Mouse (Mus musculus) CH12.LX (cell line): Measurements from ENCODE around the gene Gabpb2.
A peak's percentile ranks its signal among the peaks of the same experiment; 100 is the strongest.

ENCODE experiments used
- BHLHE40 ChIP-seq: IDR thresholded peaks from 2 replicates; pipeline ENCODE4 v1.6.1; 2011; ENCODE audit warnings: mild to moderate bottlenecking, low read depth, low read length, improper control_type of control experiment
- CTCF ChIP-seq, 2 experiments: IDR thresholded peaks in 1 of 2; conservative IDR thresholded peaks in 1 of 2; 2 replicates each; pipeline ENCODE4 v1.5.1; 2011 to 2012; ENCODE audit warnings: low read depth in 2 of 2, low read length in 2 of 2, improper control_type of control experiment in 1 of 2, inconsistent platforms in 1 of 2, mild to moderate bottlenecking in 1 of 2, moderate library complexity in 1 of 2
- EP300 ChIP-seq: IDR thresholded peaks from 2 replicates; pipeline ENCODE4 v1.6.1; 2011; ENCODE audit warnings: low read length, improper control_type of control experiment
- KAT2A ChIP-seq: IDR thresholded peaks from 2 replicates; pipeline ENCODE4 v1.6.1; 2012; ENCODE audit warnings: low read length, improper control_type of control experiment, inconsistent platforms; ENCODE audit not compliant: insufficient replicate concordance
- MXI1 ChIP-seq: IDR thresholded peaks from 2 replicates; pipeline ENCODE4 v1.6.1; 2011; ENCODE audit warnings: mild to moderate bottlenecking, low read depth, low read length, improper control_type of control experiment
- POLR2A ChIP-seq: IDR thresholded peaks from 2 replicates; pipeline ENCODE4 v1.6.1; 2011; ENCODE audit warnings: low read depth, mild to moderate bottlenecking, improper control_type of control experiment, low read length
- RAD21 ChIP-seq: IDR thresholded peaks from 2 replicates; pipeline ENCODE4 v1.6.1; 2011; ENCODE audit warnings: low read depth, mild to moderate bottlenecking, low read length, improper control_type of control experiment, moderate library complexity
- TCF12 ChIP-seq: IDR thresholded peaks from 2 replicates; pipeline ENCODE4 v1.6.1; 2014; ENCODE audit warnings: low read depth, mild to moderate bottlenecking, inconsistent platforms, low read length, improper control_type of control experiment

- TF ChIP-seq BHLHE40 (no peak), CTCF (conservative IDR thresholded peaks at IDR 0.05 in 1 of 2, IDR thresholded peaks at IDR 0.05 in 1 of 2; ENCODE audit: low read depth in 2 of 2, low read length in 2 of 2) (peak; percentile 15 to 69; a peak in 2 of 4 replicates), RAD21 (peak; percentile 48), POLR2A (no peak), TCF12 (no peak), KAT2A (no peak), MXI1 (no peak), EP300 (no peak)
Measured at GRCm38 (mm10) chr3:95174011-95174592, 43.6 kb downstream of the Gabpb2 start.
